Mouse (Mus musculus) E14TG2a.4 (cell line): ENCODE results near the gene Dnmt3a.

Source experiments
- CTCF ChIP-seq: conservative IDR thresholded peaks from 2 replicates; pipeline ENCODE4 v1.5.1; 2014; ENCODE audit warnings: low read length
- NANOG ChIP-seq: IDR thresholded peaks from 2 replicates; pipeline ENCODE4 v1.6.1; 2014; ENCODE audit warnings: borderline replicate concordance, low read length, mixed read lengths
- POU5F1 ChIP-seq: IDR thresholded peaks from 2 replicates; pipeline ENCODE4 v1.6.1; 2014; ENCODE audit warnings: low read length, borderline replicate concordance

- TF ChIP-seq CTCF (no peak), NANOG (no peak), POU5F1 (no peak)
These were observed 9.6 kb downstream of the Dnmt3a start for GRCm38 (mm10) chr12:3815386-3815785.
